Mouse (Mus musculus) megakaryocyte, embryonic 14.5 days (primary cell): ENCODE data around the gene Trhde. TPM values are rescaled to one million over a fixed set of nuclear protein-coding genes. Genes with fewer than 3 reads are reported as not detected.
A peak's percentile ranks its signal among the peaks of the same experiment; 100 is the strongest.

ENCODE experiments used
- H3K27me3 ChIP-seq: replicated peaks from 2 replicates; pipeline ENCODE3; 2012; ENCODE audit warnings: inconsistent platforms
- H3K36me3 ChIP-seq: replicated peaks from 2 replicates; pipeline ENCODE3; 2012; ENCODE audit warnings: low read length, inconsistent platforms, mixed read lengths
- H3K4me1 ChIP-seq: 2 replicates; pipeline ENCODE4 v1.6.1; 2012; ENCODE audit warnings: inconsistent platforms
- H3K4me3 ChIP-seq: replicated peaks from 2 replicates; pipeline ENCODE3; 2012; ENCODE audit warnings: moderate library complexity, mild to moderate bottlenecking, inconsistent platforms
- H3K9me3 ChIP-seq: 2 replicates; pipeline ENCODE4 v1.6.1; 2012; ENCODE audit warnings: inconsistent platforms
- FLI1 ChIP-seq: IDR thresholded peaks from 2 replicates; pipeline ENCODE4 v1.6.1; 2012; ENCODE audit warnings: low read length, inconsistent platforms, mixed read lengths
- GATA1 ChIP-seq: IDR thresholded peaks from 3 replicates; pipeline ENCODE4 v1.6.1; 2012; ENCODE audit warnings: mixed read lengths, low read length, inconsistent platforms, borderline replicate concordance
- polyA plus RNA-seq: library from polyadenylated mRNA; stranded (reverse); fragments of >175 nt; gene quantifications from 2 replicates; pipeline ENCODE4 v1.2.3, GENCODE M21; 2012; ENCODE audit warnings: low replicate concordance; ENCODE audit not compliant: insufficient read depth

Trhde gene
- not detected in 2 replicates for polyA plus RNA-seq

DNA sequence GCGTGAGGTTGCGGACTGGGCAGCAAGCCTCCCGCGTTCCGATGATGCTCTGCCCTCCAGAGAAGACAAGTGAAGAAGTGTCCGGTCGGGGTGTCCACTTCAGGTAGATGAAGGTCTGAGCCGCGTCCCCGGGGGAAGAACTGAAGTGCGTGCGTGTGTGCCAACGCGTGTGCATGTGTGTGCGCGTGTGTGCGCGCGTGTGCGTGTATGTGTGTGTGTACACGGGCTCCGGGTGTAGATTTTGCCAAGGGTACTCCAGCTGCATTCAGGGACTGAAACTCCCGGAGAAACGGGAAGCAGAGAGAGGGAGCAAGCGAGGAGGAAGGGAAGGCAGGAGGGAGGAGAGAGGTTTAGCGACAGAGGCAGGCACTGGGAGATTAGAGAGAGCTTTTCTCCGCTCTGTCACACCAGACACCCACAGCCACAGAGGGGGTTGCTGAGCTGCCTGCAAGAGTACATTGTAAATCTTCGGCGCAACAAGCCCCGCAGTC, at the start of gene Trhde:
Gene Trhde (minus strand): TSS at position 147 of the 491 bp plus-strand sequence.
- Histone ChIP-seq H3K36me3 (no peaks in the 10 kb centered on the region), H3K9me3 (peaks cover 24% of the 10 kb centered on the region), H3K4me1 (peaks cover 4% of the 10 kb centered on the region; the same call in 1 of the 2 replicates), H3K4me3 (no peak within 1 kb of the TSS), H3K27me3 (peaks cover 28% of the 10 kb centered on the region)
- TF ChIP-seq GATA1 (no peak), FLI1 (no peak)

DNA sequence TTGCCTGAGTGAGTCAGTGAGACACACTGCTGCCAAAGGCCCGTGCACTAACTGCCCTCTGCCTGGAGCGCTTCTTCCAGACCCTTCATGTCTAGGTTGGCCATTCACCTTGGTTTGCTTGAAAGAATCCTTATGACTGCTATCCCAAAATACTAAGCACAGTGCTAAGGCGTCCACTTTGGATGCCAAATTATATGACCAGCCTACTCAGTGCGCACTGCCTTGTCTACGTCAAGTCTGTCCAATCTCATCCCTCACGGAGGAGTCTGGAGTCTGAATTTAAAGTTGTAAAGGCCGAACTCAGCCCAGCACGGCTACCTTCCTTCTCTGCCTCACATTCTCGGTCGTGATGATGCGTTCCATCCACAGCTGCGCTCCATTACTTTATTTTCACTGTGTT, 39.9 kb upstream of the Trhde start:
- no peak for TF ChIP-seq FLI1
- no peak for TF ChIP-seq GATA1
- Histone ChIP-seq H3K36me3 (no peaks in the 10 kb centered on the region), H3K4me3 (peak overlapping the region; percentile 11), H3K9me3 (peaks cover 31% of the 10 kb centered on the region), H3K27me3 (no peaks in the 10 kb centered on the region), H3K4me1 (no peaks in the 10 kb centered on the region)

DNA sequence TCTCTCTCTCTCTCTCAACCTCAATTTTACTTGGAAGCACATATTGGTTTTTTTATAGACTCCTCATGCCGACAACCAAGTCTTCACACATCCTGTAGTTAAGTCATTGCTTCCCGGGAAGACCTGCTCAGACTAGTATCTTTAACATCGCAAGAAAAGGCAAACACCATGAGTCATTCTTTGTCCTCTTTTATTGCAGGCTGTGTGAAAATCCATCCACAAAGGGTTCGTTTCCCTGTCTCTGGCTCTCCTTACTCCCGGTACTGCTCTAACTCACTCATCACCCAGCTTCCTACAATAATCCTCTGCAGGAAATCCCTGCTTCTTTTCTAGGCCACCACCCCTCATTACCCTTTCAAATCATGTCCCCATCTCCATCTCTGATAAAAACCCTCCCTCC, 39.3 kb upstream of the Trhde start:
- Histone ChIP-seq H3K4me1 (no peaks in the 10 kb centered on the region), H3K9me3 (peaks cover 29% of the 10 kb centered on the region), H3K4me3 (no peak overlapping the region), H3K36me3 (no peaks in the 10 kb centered on the region), H3K27me3 (no peaks in the 10 kb centered on the region)
- TF ChIP-seq GATA1, result no peak
- TF ChIP-seq FLI1, result no peak

DNA sequence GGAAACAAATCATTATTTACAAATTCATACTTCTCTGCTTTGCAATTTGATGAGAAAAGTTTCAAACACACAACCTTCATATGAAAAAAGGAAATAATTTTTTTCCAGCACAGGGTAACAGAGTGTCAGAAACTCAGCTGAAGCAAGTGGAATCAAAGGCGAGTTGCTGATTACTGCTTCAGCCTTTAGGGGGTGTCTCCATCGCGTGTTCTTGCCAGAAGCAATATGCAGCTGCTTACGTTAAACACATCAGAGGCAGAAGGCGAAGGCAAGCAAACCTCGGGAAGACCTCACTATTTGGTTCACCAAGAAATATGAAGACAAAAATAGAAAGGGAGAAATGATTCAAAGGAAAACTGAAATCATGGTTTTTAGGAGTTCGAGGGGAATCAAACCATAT, 29.2 kb upstream of the Trhde start:
- Histone ChIP-seq H3K9me3 (peaks cover 21% of the 10 kb centered on the region), H3K36me3 (no peaks in the 10 kb centered on the region), H3K4me3 (no peak overlapping the region), H3K27me3 (no peaks in the 10 kb centered on the region), H3K4me1 (no peaks in the 10 kb centered on the region)
- TF ChIP-seq FLI1 (no peak), GATA1 (no peak)

GRCm38 (mm10) chr10:114808799-114809198, 6.7 kb upstream of the Trhde start:
- no peak overlapping the region for H3K4me3 ChIP-seq
- TF ChIP-seq GATA1, result no peak
- no peak for TF ChIP-seq FLI1
- H3K36me3 ChIP-seq, result no peaks in the 10 kb centered on the region
- no peaks in the 10 kb centered on the region for H3K27me3 ChIP-seq
- peaks cover 17% of the 10 kb centered on the region for H3K9me3 ChIP-seq
- H3K4me1 ChIP-seq, result no peaks in the 10 kb centered on the region

DNA sequence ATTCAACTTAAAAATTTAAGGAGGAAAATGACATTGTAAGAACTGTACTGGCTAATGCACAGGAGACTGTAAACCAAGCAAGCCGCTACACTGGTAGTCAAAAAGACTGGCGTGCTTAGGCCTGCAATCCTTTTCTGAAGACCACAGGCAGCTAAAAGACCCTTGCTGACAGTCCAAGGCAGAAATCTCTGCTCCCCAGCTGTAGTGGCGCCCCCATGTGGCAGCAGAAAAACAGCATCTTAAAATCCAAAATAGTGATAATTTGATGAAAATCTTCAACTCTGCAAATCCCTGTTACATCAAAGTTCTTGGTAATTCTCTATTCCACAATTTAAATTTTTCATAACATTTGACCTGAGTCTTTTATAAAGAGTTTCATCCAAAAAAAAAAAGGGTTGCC, 3.8 kb upstream of the Trhde start:
- Histone ChIP-seq H3K36me3 (no peaks in the 10 kb centered on the region), H3K4me1 (peaks cover 2% of the 10 kb centered on the region; the same call in 1 of the 2 replicates), H3K9me3 (peaks cover 16% of the 10 kb centered on the region), H3K27me3 (peaks cover 20% of the 10 kb centered on the region), H3K4me3 (no peak overlapping the region)
- no peak for TF ChIP-seq GATA1
- TF ChIP-seq FLI1, result no peak

- Histone ChIP-seq H3K4me3 (no peak overlapping the region), H3K27me3 (peaks cover 28% of the 10 kb centered on the region), H3K36me3 (no peaks in the 10 kb centered on the region), H3K4me1 (peaks cover 4% of the 10 kb centered on the region; the same call in 1 of the 2 replicates), H3K9me3 (peaks cover 24% of the 10 kb centered on the region)
- TF ChIP-seq FLI1 (no peak), GATA1 (no peak)
Observed at GRCm38 (mm10) chr10:114801457-114802160, 498 bp downstream of the Trhde start.

DNA sequence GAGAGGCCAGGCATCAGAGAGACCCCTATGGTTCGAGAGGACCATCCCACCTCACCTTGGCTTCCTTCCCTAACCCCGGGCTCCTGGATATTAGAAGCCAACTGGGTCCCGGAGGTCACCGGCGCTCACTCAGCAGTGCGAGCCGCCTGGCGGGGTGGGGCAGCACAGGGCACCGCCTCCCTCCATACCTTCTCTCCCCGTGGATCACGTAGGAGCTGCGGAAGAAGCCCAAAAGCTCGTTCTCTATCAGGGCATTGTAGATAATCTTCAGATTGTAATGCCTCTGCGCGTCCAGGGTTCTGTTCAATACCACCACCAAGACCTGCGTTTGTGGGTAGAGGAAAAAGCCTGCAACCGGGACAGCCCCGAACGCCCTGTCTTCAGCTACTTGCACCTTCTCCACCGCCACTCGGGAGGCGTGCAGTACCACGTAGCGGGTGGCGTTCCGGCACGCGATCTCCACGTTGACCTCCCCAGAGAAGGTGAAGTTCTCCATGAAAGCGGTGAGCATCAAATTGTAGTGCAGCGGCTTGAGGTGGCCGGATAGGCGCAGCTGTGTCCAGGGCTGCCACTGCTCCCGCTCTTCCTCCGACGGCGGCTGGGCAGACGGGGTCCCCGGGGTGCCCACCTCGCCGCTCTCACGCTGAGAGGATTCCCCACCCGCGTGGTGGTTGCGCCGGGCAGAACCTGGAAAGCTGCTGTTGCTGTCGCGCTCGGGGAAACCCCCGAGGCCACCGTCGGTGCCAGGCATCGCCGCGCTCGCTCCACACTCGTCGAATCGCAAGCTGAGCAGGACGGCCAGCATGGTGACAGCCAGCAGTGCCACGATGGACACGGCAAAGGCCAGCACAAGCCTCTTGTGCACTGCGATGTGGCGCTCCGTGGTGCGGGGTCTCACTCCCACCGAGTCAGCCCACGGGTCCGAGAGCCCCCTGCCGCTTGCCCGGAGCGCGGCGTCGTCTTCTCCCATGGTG, 1.5 kb downstream of the Trhde start:
- TF ChIP-seq GATA1, result no peak
- TF ChIP-seq FLI1, result no peak

DNA sequence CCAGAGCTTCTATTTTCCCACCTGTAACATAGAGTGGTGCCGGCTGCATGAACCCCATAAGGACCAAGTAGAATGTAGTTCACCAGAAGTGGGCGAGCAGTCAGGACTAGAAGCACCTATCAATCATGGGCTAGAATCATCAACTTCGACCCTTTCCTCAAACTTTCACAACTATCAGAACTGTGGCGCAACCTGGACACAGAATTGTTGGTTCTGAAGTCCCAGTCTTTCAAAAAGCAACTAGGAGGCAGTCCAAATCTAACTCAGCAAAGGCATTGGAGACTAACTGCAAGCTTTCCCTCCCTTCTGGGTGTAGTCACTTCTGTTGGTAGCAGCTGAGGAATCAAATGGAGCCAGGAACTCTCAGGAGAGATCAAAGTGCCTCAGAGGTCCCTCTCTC, 2.6 kb downstream of the Trhde start:
- Histone ChIP-seq H3K4me1 (peaks cover 4% of the 10 kb centered on the region; the same call in 1 of the 2 replicates), H3K4me3 (no peak overlapping the region), H3K9me3 (peaks cover 24% of the 10 kb centered on the region), H3K27me3 (peaks cover 28% of the 10 kb centered on the region), H3K36me3 (no peaks in the 10 kb centered on the region)
- TF ChIP-seq FLI1 (no peak), GATA1 (no peak)

More for the DNA sequence above, 1.5 kb downstream of the Trhde start:
- peaks cover 28% of the 10 kb centered on the region for H3K27me3 ChIP-seq
- no peaks in the 10 kb centered on the region for H3K36me3 ChIP-seq
- H3K4me1 ChIP-seq, result peaks cover 4% of the 10 kb centered on the region; the same call in 1 of the 2 replicates
- peak overlapping the region; percentile 62 for H3K4me3 ChIP-seq
- H3K9me3 ChIP-seq, result peaks cover 24% of the 10 kb centered on the region
